In genomic region chr3:153643822-153644519, GRCm38 (mm10) we compare ENCODE assay signal across 13 mouse cellular contexts.
A peak's percentile ranks its signal among the peaks of the same experiment; 100 is the strongest.
DNase-seq lines count a peak whose midpoint lies in the region; ATAC-seq and TF ChIP-seq lines count a peak whose summit lies in the region.
"Had no signal": no experiment of that assay in that cellular context is flagged by ENCODE, and none has a peak within 500 bp of the region (broad histone marks: within the 10 kb centered on the region; RNA-seq: fewer than 3 reads in every experiment).

No protein-coding gene starts in this region.

- H3K27me3 ChIP-seq in hindbrain, embryonic 13.5 days: no peaks in the 10 kb centered on the region
- no peaks in the 10 kb centered on the region for H3K27me3 ChIP-seq in kidney, embryonic 16.5 days (ENCODE audit: insufficient read depth, low read length)
- no peaks in the 10 kb centered on the region for H3K27me3 ChIP-seq in midbrain, embryonic 16.5 days (ENCODE audit: control insufficient read depth, insufficient read depth, low read depth, low read length)
- H3K27me3 ChIP-seq: forebrain, embryonic 13.5 days; lung, embryonic 15.5 days had no signal

- H3K4me1 ChIP-seq in hindbrain, embryonic 13.5 days (replicated peaks): peaks cover 49% of the 10 kb centered on the region
- peaks cover 22% of the 10 kb centered on the region for H3K4me1 ChIP-seq in kidney, embryonic 16.5 days (ENCODE audit: insufficient read depth, low read length)
- H3K4me1 ChIP-seq in midbrain, embryonic 16.5 days (ENCODE audit: control insufficient read depth, insufficient read depth, low read length): peaks cover 19% of the 10 kb centered on the region

- ATAC-seq in hindbrain, embryonic 13.5 days (ENCODE audit: low FRiP score): peak; percentile 39; the same call in 1 of the 2 replicates
- ATAC-seq in kidney, embryonic 16.5 days (ENCODE audit: low FRiP score, low TSS enrichment): peak; percentile 85
- no peak for ATAC-seq in midbrain, embryonic 16.5 days
- ATAC-seq: forebrain, embryonic 13.5 days had no signal

- peak overlapping the region; percentile 17; the same call in 1 of the 2 replicates for H3K4me2 ChIP-seq in hindbrain, embryonic 13.5 days
- peak overlapping the region; percentile 23 for H3K4me2 ChIP-seq in kidney, embryonic 16.5 days (replicated peaks; ENCODE audit: low read depth, low read length)
- H3K4me2 ChIP-seq in midbrain, embryonic 16.5 days (ENCODE audit: low read length): no peak overlapping the region; the same call in 1 of the 2 replicates
- H3K4me2 ChIP-seq: forebrain, embryonic 13.5 days; lung, embryonic 15.5 days had no signal

- WGBS in hindbrain, embryonic 13.5 days: 48% methylated on average over 20 of the region's 20 CpGs
- WGBS in kidney, embryonic 16.5 days: 65% methylated on average over 20 of the region's 20 CpGs
- WGBS in midbrain, embryonic 16.5 days: 50% methylated on average over 20 of the region's 20 CpGs

- no peak for TF ChIP-seq CTCF in layer of hippocampus, adult 2 months (conservative IDR thresholded peaks at IDR 0.05)

- H3K36me3 ChIP-seq in hindbrain, embryonic 13.5 days: no peaks in the 10 kb centered on the region
- no peaks in the 10 kb centered on the region for H3K36me3 ChIP-seq in kidney, embryonic 16.5 days (ENCODE audit: insufficient read depth, low read length)
- no peaks in the 10 kb centered on the region for H3K36me3 ChIP-seq in midbrain, embryonic 16.5 days (ENCODE audit: control insufficient read depth, insufficient read depth, low read length)
- H3K36me3 ChIP-seq: lung, embryonic 15.5 days had no signal

- H3K27ac ChIP-seq in layer of hippocampus, adult 2 months: peak overlapping the region; percentile 23; the same call in 1 of the 2 replicates
- peak overlapping the region; percentile 82 for H3K27ac ChIP-seq in hindbrain, embryonic 13.5 days
- peak overlapping the region; percentile 74 for H3K27ac ChIP-seq in kidney, embryonic 16.5 days (ENCODE audit: low read length)
- peak overlapping the region; percentile 23 for H3K27ac ChIP-seq in midbrain, embryonic 16.5 days (ENCODE audit: low read length)
- H3K27ac ChIP-seq: forebrain, embryonic 13.5 days; lung, embryonic 15.5 days had no signal

- DNase-seq in layer of hippocampus, adult 2 months (ENCODE audit: low spot score in 2 of 2): no peak
- no peak for DNase-seq in layer of hippocampus, postnatal 25 days (ENCODE audit: extremely low spot score in 1 of 2, low spot score in 1 of 2)
- DNase-seq in heart, adult 8-10 months (ENCODE audit: low spot score): no peak
- DNase-seq in right cerebral cortex, postnatal 4 days: no peak
- no peak for DNase-seq in heart, postnatal 4 days
- DNase-seq: adrenal gland, adult 2 months; B cell, adult 2 months; thymus, adult 18-20 months had no signal

- no peak overlapping the region; the same call in 1 of the 2 replicates for H3K9ac ChIP-seq in hindbrain, embryonic 13.5 days
- no peak overlapping the region for H3K9ac ChIP-seq in kidney, embryonic 16.5 days (replicated peaks; ENCODE audit: low read length)
- H3K9ac ChIP-seq in midbrain, embryonic 16.5 days (ENCODE audit: low read depth, low read length): no peak overlapping the region
- H3K9ac ChIP-seq: forebrain, embryonic 13.5 days; lung, embryonic 15.5 days had no signal

- H3K9me3 ChIP-seq in hindbrain, embryonic 13.5 days: no peaks in the 10 kb centered on the region
- no peaks in the 10 kb centered on the region for H3K9me3 ChIP-seq in kidney, embryonic 16.5 days (ENCODE audit: low read length)
- no peaks in the 10 kb centered on the region for H3K9me3 ChIP-seq in midbrain, embryonic 16.5 days (replicated peaks; ENCODE audit: control insufficient read depth, low read length, poor library complexity, severe bottlenecking)
- H3K9me3 ChIP-seq: forebrain, embryonic 13.5 days; lung, embryonic 15.5 days had no signal

- H3K4me3 ChIP-seq in layer of hippocampus, adult 2 months: no peak overlapping the region
- no peak overlapping the region for H3K4me3 ChIP-seq in hindbrain, embryonic 13.5 days
- H3K4me3 ChIP-seq in kidney, embryonic 16.5 days (ENCODE audit: low read length): no peak overlapping the region
- H3K4me3 ChIP-seq in midbrain, embryonic 16.5 days (ENCODE audit: low read depth, low read length): no peak overlapping the region
- H3K4me3 ChIP-seq: forebrain, embryonic 13.5 days; lung, embryonic 15.5 days had no signal

Comparison
In these comparisons a context has a peak if more than half of its experiments do, and no peak if none do; other contexts are left out.
1. H3K27ac ChIP-seq: peak in every context shown above with its lines; median percentile 82 in hindbrain, embryonic 13.5 days; 74 in kidney, embryonic 16.5 days; 23 in layer of hippocampus, adult 2 months; 23 in midbrain, embryonic 16.5 days.